Mouse (Mus musculus) forebrain, embryonic 12.5 days (tissue): ENCODE results near the gene Gng4. TPM values are rescaled to one million over a fixed set of nuclear protein-coding genes. Genes with fewer than 3 reads are reported as not detected.
"Not testable (repeated sequence)": the region's sequence is repeated elsewhere in the genome, so short reads cannot be mapped to it uniquely, and the experiment has no call there.

Experiments used
- ATAC-seq: fragments of 200-750 bp; cut with Nextera tagmentation; 2 replicates; pipeline ENCODE4 v1.8.0; 2017; ENCODE audit warnings: moderate TSS enrichment; ENCODE audit not compliant: low FRiP score
- H3K27ac ChIP-seq: fragments of 300-500 bp; sonication (generic); 2 replicates; pipeline ENCODE4 v1.5.1; 2016; ENCODE audit warnings: mild to moderate bottlenecking
- H3K27me3 ChIP-seq: fragments of 300-500 bp; sonication (generic); 2 replicates; pipeline ENCODE4 v1.6.1; 2016; ENCODE audit warnings: mild to moderate bottlenecking
- H3K36me3 ChIP-seq: fragments of 300-500 bp; sonication (generic); replicated peaks from 2 replicates; pipeline ENCODE4 v1.6.1; 2016; ENCODE audit warnings: mild to moderate bottlenecking
- H3K4me1 ChIP-seq: fragments of 300-500 bp; sonication (generic); 2 replicates; pipeline ENCODE4 v1.6.1; 2016
- H3K4me2 ChIP-seq: fragments of 300-500 bp; sonication (generic); 2 replicates; pipeline ENCODE4 v1.6.1; 2016; ENCODE audit warnings: mild to moderate bottlenecking, moderate library complexity
- H3K4me3 ChIP-seq: fragments of 300-500 bp; sonication (generic); replicated peaks from 2 replicates; pipeline ENCODE4 v1.5.1; 2016; ENCODE audit warnings: mild to moderate bottlenecking
- H3K9ac ChIP-seq: fragments of 300-500 bp; sonication (generic); 2 replicates; pipeline ENCODE4 v1.6.1; 2016; ENCODE audit warnings: mild to moderate bottlenecking
- H3K9me3 ChIP-seq: fragments of 300-500 bp; sonication (generic); 2 replicates; pipeline ENCODE4 v1.6.1; 2016
- WGBS: fragments of 180-500 bp; shearing (Covaris S2); methylation state at CpG from one replicate; pipeline ENCODE4 v1.1.7; 2016; 5-methylcytosine and 5-hydroxymethylcytosine counted together
- polyA plus RNA-seq: library from polyadenylated mRNA; unstranded; fragments of >200 nt; fragmentation: Nextera tagmentation; extraction: Ambion mirVana; gene quantifications from 2 replicates; pipeline ENCODE4 v1.2.1, GENCODE M21; 2016

Gene Gng4
- polyA plus RNA-seq, 1 experiment from 2014 or later = 3.4 TPM

GRCm38 (mm10) chr13:13784981-13785783 lies 1.3 kb downstream of the Gng4 start:
- ATAC-seq = no peak; the same call in 1 of the 2 replicates
- H3K27me3 ChIP-seq = peaks cover 42% of the 10 kb centered on the region
- no peak overlapping the region for H3K27ac ChIP-seq
- H3K4me2 ChIP-seq = peak overlapping the region; percentile 95
- no peaks in the 10 kb centered on the region for H3K36me3 ChIP-seq
- peak overlapping the region; percentile 62 for H3K4me3 ChIP-seq
- peaks cover 22% of the 10 kb centered on the region for H3K4me1 ChIP-seq
- WGBS = under 1% methylated on average over 30 of the region's 30 CpGs
- no peaks in the 10 kb centered on the region for H3K9me3 ChIP-seq
- peak overlapping the region; percentile 61 for H3K9ac ChIP-seq

- Histone ChIP-seq H3K27me3 (peaks cover 40% of the 10 kb centered on the region), H3K36me3 (no peaks in the 10 kb centered on the region)
- ATAC-seq = no peak
These were observed 3.1 kb downstream of the Gng4 start for GRCm38 (mm10) chr13:13786971-13787370.

GRCm38 (mm10) chr13:13788070-13788469 lies 4.2 kb downstream of the Gng4 start:
- H3K4me1 ChIP-seq = peaks cover 22% of the 10 kb centered on the region
- H3K9me3 ChIP-seq = no peaks in the 10 kb centered on the region
- H3K4me2 ChIP-seq = no peak overlapping the region
- no peak overlapping the region for H3K9ac ChIP-seq
- H3K4me3 ChIP-seq = no peak overlapping the region
- no peak for ATAC-seq
- H3K36me3 ChIP-seq = no peaks in the 10 kb centered on the region
- peaks cover 33% of the 10 kb centered on the region for H3K27me3 ChIP-seq
- H3K27ac ChIP-seq = no peak overlapping the region
- WGBS = 91% methylated on average over 4 of the region's 4 CpGs

More at GRCm38 (mm10) chr13:13786971-13787370, 3.1 kb downstream of the Gng4 start:
- peaks cover 22% of the 10 kb centered on the region for H3K4me1 ChIP-seq
- no peaks in the 10 kb centered on the region for H3K9me3 ChIP-seq
- WGBS = 81% methylated on average over 6 of the region's 6 CpGs
- no peak overlapping the region for H3K4me3 ChIP-seq
- no peak overlapping the region for H3K4me2 ChIP-seq
- no peak overlapping the region for H3K27ac ChIP-seq
- no peak overlapping the region for H3K9ac ChIP-seq

- no peak for ATAC-seq
- Histone ChIP-seq H3K4me1 (no peaks in the 10 kb centered on the region), H3K9me3 (no peaks in the 10 kb centered on the region), H3K36me3 (no peaks in the 10 kb centered on the region), H3K4me2 (no peak overlapping the region), H3K9ac (no peak overlapping the region), H3K27ac (no peak overlapping the region), H3K27me3 (no peaks in the 10 kb centered on the region), H3K4me3 (no peak overlapping the region)
- WGBS = 90% methylated on average over 3 of the region's 3 CpGs
These were observed 8.1 kb downstream of the Gng4 start for GRCm38 (mm10) chr13:13791981-13792380.

GRCm38 (mm10) chr13:13795166-13795832 lies 11.4 kb downstream of the Gng4 start:
- Histone ChIP-seq H3K27ac (no peak overlapping the region), H3K9me3 (no peaks in the 10 kb centered on the region), H3K36me3 (no peaks in the 10 kb centered on the region), H3K4me2 (no peak overlapping the region), H3K27me3 (no peaks in the 10 kb centered on the region), H3K4me1 (no peaks in the 10 kb centered on the region), H3K9ac (no peak overlapping the region), H3K4me3 (no peak overlapping the region)
- no peak for ATAC-seq
- 30% methylated on average over 5 of the region's 5 CpGs for WGBS

- no peaks in the 10 kb centered on the region for H3K27me3 ChIP-seq
- H3K4me3 ChIP-seq = no peak overlapping the region
- no peaks in the 10 kb centered on the region for H3K9me3 ChIP-seq
- H3K36me3 ChIP-seq = no peaks in the 10 kb centered on the region
- H3K4me1 ChIP-seq = no peaks in the 10 kb centered on the region
- 79% methylated on average over 1 of the region's 1 CpGs for WGBS
- no peak for ATAC-seq
- no peak overlapping the region for H3K9ac ChIP-seq
- no peak overlapping the region for H3K4me2 ChIP-seq
- no peak overlapping the region for H3K27ac ChIP-seq
These were observed 12.2 kb downstream of the Gng4 start for GRCm38 (mm10) chr13:13796082-13796481.

- H3K9me3 ChIP-seq, H3K27me3 ChIP-seq, H3K9ac ChIP-seq, H3K27ac ChIP-seq, H3K4me1 ChIP-seq, H3K4me2 ChIP-seq, H3K4me3 ChIP-seq, H3K36me3 ChIP-seq, ATAC-seq: not testable (repeated sequence)
- WGBS = 94% methylated on average over 12 of the region's 12 CpGs
These were observed 14.0 kb downstream of the Gng4 start for GRCm38 (mm10) chr13:13797816-13798215.

GRCm38 (mm10) chr13:13798775-13799174 lies 14.9 kb downstream of the Gng4 start:
- no peak overlapping the region for H3K4me2 ChIP-seq
- H3K4me1 ChIP-seq = no peaks in the 10 kb centered on the region
- H3K27ac ChIP-seq = no peak overlapping the region
- no peaks in the 10 kb centered on the region for H3K27me3 ChIP-seq
- no peak overlapping the region for H3K9ac ChIP-seq
- 83% methylated on average over 8 of the region's 8 CpGs for WGBS
- H3K4me3 ChIP-seq = no peak overlapping the region
- ATAC-seq = no peak
- no peaks in the 10 kb centered on the region for H3K9me3 ChIP-seq
- no peaks in the 10 kb centered on the region for H3K36me3 ChIP-seq

- no peaks in the 10 kb centered on the region; the same call in 1 of the 2 replicates for H3K27me3 ChIP-seq
- no peak overlapping the region for H3K4me3 ChIP-seq
- no peak overlapping the region for H3K4me2 ChIP-seq
- no peak overlapping the region for H3K9ac ChIP-seq
- H3K4me1 ChIP-seq = peaks cover 5% of the 10 kb centered on the region
- no peak overlapping the region for H3K27ac ChIP-seq
- no peaks in the 10 kb centered on the region for H3K9me3 ChIP-seq
- H3K36me3 ChIP-seq = no peaks in the 10 kb centered on the region
- ATAC-seq = 0 out of 2 replicates have a peak, but pooled peaks have one; percentile 27
- 38% methylated on average over 11 of the region's 11 CpGs for WGBS
These were observed 24.7 kb downstream of the Gng4 start for GRCm38 (mm10) chr13:13808337-13809132.

- Histone ChIP-seq H3K9me3 (no peaks in the 10 kb centered on the region), H3K27ac (no peak overlapping the region), H3K4me1 (peaks cover 5% of the 10 kb centered on the region), H3K27me3 (no peaks in the 10 kb centered on the region; the same call in 1 of the 2 replicates), H3K9ac (no peak overlapping the region), H3K4me3 (no peak overlapping the region), H3K4me2 (no peak overlapping the region), H3K36me3 (no peaks in the 10 kb centered on the region)
- WGBS = 84% methylated on average over 7 of the region's 7 CpGs
- no peak for ATAC-seq
These were observed 27.0 kb downstream of the Gng4 start for GRCm38 (mm10) chr13:13810885-13811284.

- no peak for ATAC-seq
- H3K9me3 ChIP-seq = no peaks in the 10 kb centered on the region
- WGBS = 90% methylated on average over 3 of the region's 3 CpGs
- no peaks in the 10 kb centered on the region for H3K4me1 ChIP-seq
- H3K36me3 ChIP-seq = no peaks in the 10 kb centered on the region
- no peak overlapping the region for H3K27ac ChIP-seq
- H3K4me3 ChIP-seq = no peak overlapping the region
- H3K27me3 ChIP-seq = no peaks in the 10 kb centered on the region
- no peak overlapping the region for H3K9ac ChIP-seq
- no peak overlapping the region for H3K4me2 ChIP-seq
These were observed 34.8 kb downstream of the Gng4 start for GRCm38 (mm10) chr13:13818696-13819095.
